Mouse (Mus musculus): ENCODE data around the gene Dnah3.

- TF ChIP-seq CTCF (IDR thresholded peaks at IDR 0.05; ENCODE audit: control insufficient read depth, insufficient read depth, low read length) (no peak), POLR2A (IDR thresholded peaks at IDR 0.05; ENCODE audit: borderline replicate concordance, control insufficient read depth, low read depth, low read length) (no peak)
These were observed 213.9 kb downstream of the Dnah3 start for GRCm38 (mm10) chr7:119881229-119881628.
